Mouse (Mus musculus) liver, adult 2 months (tissue): ENCODE measurements around the gene Actr8.
A peak's percentile ranks its signal among the peaks of the same experiment; 100 is the strongest.

ENCODE experiments used
- CTCF ChIP-seq: fragments of 200-500 bp; IDR thresholded peaks from 2 replicates; pipeline ENCODE4 v1.5.1; 2011; ENCODE audit warnings: low read depth, low read length, control low read depth
- POLR2A ChIP-seq: fragments of 200-500 bp; IDR thresholded peaks from 2 replicates; pipeline ENCODE4 v1.6.1; 2011; ENCODE audit warnings: low read length, control low read depth; ENCODE audit not compliant: insufficient read depth; ENCODE audit errors: extremely low read depth

DNA sequence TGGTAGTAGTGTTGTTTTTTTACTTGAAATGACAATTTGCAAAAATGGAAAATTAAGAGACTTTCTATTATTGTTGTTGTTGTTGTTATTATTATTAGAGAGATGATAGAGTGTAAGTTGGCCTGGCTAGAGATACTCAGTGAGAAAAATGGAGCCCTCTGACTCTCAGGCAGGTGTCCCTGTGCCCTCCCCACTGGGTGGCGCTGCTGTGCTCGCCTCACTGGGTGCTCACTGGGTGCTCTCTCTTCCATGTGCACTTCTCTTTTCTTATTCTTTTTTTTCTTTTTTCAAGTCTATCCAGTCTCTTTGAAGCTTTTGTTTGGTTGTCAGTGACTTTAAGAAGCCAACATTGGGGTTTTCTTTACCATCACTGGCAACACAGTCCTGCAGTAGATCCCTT, 49.2 kb downstream of the Actr8 start:
- TF ChIP-seq CTCF (peak; percentile 81), POLR2A (no peak)
